Mouse (Mus musculus) liver, embryonic 14 days (tissue): ENCODE measurements around the gene Polr3b. TPM values are rescaled to one million over a fixed set of nuclear protein-coding genes. Genes with fewer than 3 reads are reported as not detected.

Experiments used
- polyA plus RNA-seq: library from polyadenylated mRNA; depleted of rRNA; stranded (reverse); fragments of >200 nt; gene quantifications from 2 replicates; pipeline ENCODE4 v1.2.3, GENCODE M21; 2012; rRNA removed

Gene Polr3b
- polyA plus RNA-seq = 3.9 and 4.5 TPM in 2 replicates

DNA sequence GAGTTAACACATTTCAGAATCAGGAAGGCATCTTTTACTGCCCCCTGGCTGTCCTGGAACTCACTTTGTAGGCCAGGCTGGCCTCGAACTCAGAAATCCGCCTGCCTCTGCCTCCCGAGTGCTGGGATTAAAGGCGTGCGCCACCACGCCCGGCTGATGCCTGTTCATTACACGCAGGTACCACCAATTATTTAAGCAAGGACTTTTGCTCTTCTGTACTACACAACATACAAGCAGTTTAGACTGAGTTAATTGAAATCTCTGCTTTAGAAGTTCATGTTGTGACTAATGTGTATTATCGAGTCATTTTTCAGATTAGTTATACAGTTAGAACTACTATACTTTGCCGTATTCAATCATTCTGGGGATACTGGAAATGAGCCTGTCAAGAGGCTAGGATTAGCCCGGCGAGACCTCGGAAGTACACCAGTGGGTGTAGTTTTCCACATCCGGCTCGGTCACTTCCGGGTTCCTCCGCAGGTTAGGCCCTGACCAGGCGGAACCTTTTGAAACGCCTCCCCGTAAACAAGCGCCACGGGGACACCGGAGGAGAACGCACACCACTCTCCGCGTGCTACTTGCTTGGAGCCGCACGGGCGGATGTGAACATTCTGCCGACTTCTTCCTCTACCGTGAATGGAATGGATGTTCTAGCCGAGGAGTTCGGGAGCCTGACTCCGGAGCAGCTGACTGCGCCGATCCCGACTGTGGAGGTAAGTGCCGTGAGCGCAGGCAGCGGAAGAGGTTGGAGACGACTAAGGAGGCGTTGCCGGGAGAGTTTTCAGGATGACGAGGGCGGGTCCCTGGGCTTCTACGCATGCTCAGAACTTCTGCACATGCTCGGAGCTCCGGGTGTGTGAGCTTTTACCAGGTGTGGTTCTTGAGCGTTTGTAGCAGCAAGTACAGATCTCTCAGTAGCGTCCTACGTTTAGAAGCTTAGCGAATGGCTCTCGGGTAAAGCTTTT is at the start of gene Polr3b:
TSS of gene Polr3b (plus strand) at position 467 of the 965 bp plus-strand sequence.

DNA sequence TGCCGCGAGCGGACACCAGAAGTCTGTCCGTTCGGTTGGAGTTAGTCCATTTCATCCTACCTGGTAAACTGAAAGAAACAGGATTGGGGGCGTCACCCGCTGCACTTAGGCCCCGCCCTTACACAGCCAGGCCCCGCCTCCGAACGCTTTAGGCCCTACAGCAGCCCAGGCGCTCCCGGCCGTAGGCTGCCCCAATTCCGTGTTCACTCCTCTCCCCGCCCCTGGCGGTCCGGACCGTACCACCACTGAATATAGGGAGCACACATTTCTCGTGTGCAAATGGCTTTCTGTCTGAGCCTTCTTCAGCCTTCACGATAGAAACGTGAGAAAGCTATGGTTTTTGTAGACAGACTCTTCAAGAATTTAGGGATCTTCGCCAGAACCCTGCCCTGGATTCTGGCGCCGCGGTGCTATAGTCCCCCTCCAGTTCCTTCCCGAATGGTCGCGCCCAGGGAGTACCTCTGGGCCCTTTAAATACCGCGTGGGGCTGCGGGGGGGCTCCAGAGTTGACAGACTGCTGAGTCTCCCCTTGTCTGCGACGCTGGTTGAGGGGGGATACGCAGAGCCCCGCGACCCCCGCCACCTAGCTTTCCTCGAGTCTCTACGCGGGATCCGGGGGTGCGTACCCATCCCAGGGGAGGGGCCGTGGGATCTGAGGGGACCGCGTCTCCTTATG is 45.6 kb upstream of the Polr3b start, which contains the start of gene Tcp11l2:
TSS of gene Tcp11l2 (plus strand) at position 232 of the 676 bp plus-strand sequence.

DNA sequence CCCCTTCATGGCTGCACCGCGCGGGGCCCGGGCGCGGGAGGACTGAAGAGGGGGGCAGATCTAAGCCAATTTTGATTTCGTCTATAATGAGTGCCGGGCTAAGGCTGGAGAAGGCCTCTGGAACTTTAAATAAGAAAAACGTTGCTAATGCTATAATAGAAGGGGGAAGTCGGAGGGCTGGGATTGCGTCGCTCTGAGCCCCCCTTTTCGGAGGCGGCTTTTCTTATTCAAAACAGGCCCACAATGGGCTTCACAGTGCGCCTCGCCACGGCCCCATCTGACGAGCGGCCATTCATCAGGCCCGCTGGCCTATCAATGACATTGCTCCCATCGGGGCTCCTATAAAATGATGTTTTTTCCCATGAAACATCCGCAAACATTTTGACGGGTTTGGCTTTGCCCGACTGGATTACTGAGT is 133.7 kb downstream of the Polr3b start, which contains the start of gene Rfx4:
TSS of gene Rfx4 (plus strand) at position 277 of the 418 bp plus-strand sequence.

Other genes starting within 250 kb of the Polr3b start
- gene Nuak1, start 181.7 kb upstream of the Polr3b start, polyA plus RNA-seq = 0.43 and 0.48 TPM in 2 replicates
- 5.6 and 6.3 TPM in 2 replicates for gene Ckap4, start 88.2 kb upstream of the Polr3b start, polyA plus RNA-seq
- 25.3 and 34.8 TPM in 2 replicates for gene Tcp11l2, start 45.7 kb upstream of the Polr3b start, polyA plus RNA-seq
- gene Rfx4, start 133.8 kb downstream of the Polr3b start, polyA plus RNA-seq = not detected in 2 replicates